Comparison of ENCODE assay signal across 8 mouse cellular contexts in the genomic region with DNA sequence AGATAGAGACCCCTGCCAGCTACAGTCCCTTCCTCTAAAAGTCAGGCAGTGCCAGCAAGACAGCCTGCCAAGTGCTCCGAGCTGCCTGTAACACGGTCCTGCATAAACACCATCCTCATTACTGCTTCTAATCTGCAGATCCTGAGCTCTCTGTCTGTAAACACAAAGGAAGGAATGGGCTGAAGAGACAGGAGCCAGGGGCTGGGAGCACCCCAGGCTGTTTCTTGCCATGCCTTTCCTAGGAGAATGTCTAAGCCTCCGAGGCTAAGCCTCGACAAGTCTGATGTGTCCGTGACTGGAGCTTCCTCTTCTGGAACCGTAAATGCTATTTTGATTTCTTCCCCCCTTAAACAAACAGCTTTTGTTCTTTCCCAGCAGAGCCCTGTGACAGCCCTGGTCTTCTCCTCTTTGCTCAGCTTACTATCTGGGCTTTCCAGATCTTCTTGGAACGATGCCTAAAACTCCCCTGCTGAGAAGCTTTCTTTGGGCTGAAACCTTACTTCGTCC. TPM values are rescaled to one million over a fixed set of nuclear protein-coding genes. Genes with fewer than 3 reads are reported as not detected.
A peak's percentile ranks its signal among the peaks of the same experiment; 100 is the strongest.
DNase-seq lines count a peak whose midpoint lies in the region; ATAC-seq and TF ChIP-seq lines count a peak whose summit lies in the region.
"Had no signal": no experiment of that assay in that cellular context is flagged by ENCODE, and none has a peak within 500 bp of the region (broad histone marks: within the 10 kb centered on the region; RNA-seq: fewer than 3 reads in every experiment).

No protein-coding gene starts in this region.

- WGBS in kidney, postnatal 0 days = 15% methylated on average over 8 of the region's 8 CpGs
- 25% methylated on average over 8 of the region's 8 CpGs for WGBS in kidney, embryonic 14.5 days
- WGBS in embryonic facial prominence, embryonic 15.5 days = 8% methylated on average over 8 of the region's 8 CpGs
- WGBS in midbrain, embryonic 13.5 days = 10% methylated on average over 8 of the region's 8 CpGs

- H3K4me3 ChIP-seq in kidney, postnatal 0 days (replicated peaks; ENCODE audit: low read depth, low read length) = no peak overlapping the region
- H3K4me3 ChIP-seq in kidney, embryonic 14.5 days (ENCODE audit: low read length) = no peak overlapping the region
- H3K4me3 ChIP-seq in embryonic facial prominence, embryonic 15.5 days (replicated peaks) = no peak overlapping the region
- H3K4me3 ChIP-seq in midbrain, embryonic 13.5 days (replicated peaks) = no peak overlapping the region

- no peaks in the 10 kb centered on the region for H3K27me3 ChIP-seq in kidney, postnatal 0 days (ENCODE audit: insufficient read depth, low read length)
- no peaks in the 10 kb centered on the region for H3K27me3 ChIP-seq in kidney, embryonic 14.5 days (ENCODE audit: control insufficient read depth, insufficient read depth, low read length)
- H3K27me3 ChIP-seq in embryonic facial prominence, embryonic 15.5 days = no peaks in the 10 kb centered on the region
- H3K27me3 ChIP-seq in midbrain, embryonic 13.5 days = no peaks in the 10 kb centered on the region

- H3K27ac ChIP-seq in kidney, postnatal 0 days = no peak overlapping the region
- no peak overlapping the region for H3K27ac ChIP-seq in kidney, embryonic 14.5 days (ENCODE audit: low read depth, low read length)
- H3K27ac ChIP-seq in embryonic facial prominence, embryonic 15.5 days (replicated peaks) = peak overlapping the region; percentile 83
- H3K27ac ChIP-seq in midbrain, embryonic 13.5 days = peak overlapping the region; percentile 57

- no peaks in the 10 kb centered on the region for H3K9me3 ChIP-seq in kidney, postnatal 0 days (replicated peaks; ENCODE audit: low read length)
- no peaks in the 10 kb centered on the region for H3K9me3 ChIP-seq in kidney, embryonic 14.5 days (ENCODE audit: control insufficient read depth, low read length)
- no peaks in the 10 kb centered on the region for H3K9me3 ChIP-seq in embryonic facial prominence, embryonic 15.5 days (replicated peaks)
- 0 out of 2 replicates have a peak, but pooled peaks cover 3% of the 10 kb centered on the region for H3K9me3 ChIP-seq in midbrain, embryonic 13.5 days

- H3K36me3 ChIP-seq in kidney, postnatal 0 days (ENCODE audit: insufficient read depth, low read length) = no peaks in the 10 kb centered on the region
- H3K36me3 ChIP-seq in kidney, embryonic 14.5 days (ENCODE audit: control insufficient read depth, insufficient read depth, low read length) = no peaks in the 10 kb centered on the region
- no peaks in the 10 kb centered on the region for H3K36me3 ChIP-seq in embryonic facial prominence, embryonic 15.5 days
- no peaks in the 10 kb centered on the region for H3K36me3 ChIP-seq in midbrain, embryonic 13.5 days

- no peak for TF ChIP-seq CTCF in kidney, postnatal 0 days (IDR thresholded peaks at IDR 0.05; ENCODE audit: low read depth)

- ATAC-seq in kidney, postnatal 0 days (replicated peaks; ENCODE audit: low FRiP score, low read depth) = no peak
- ATAC-seq in kidney, embryonic 14.5 days (ENCODE audit: low FRiP score, low TSS enrichment) = no peak
- ATAC-seq in embryonic facial prominence, embryonic 15.5 days (ENCODE audit: insufficient number of reproducible peaks, low FRiP score, low TSS enrichment, low read depth) = peak; percentile 58
- ATAC-seq in midbrain, embryonic 13.5 days = peak; percentile 70

- 0 out of 2 replicates have a peak, but pooled peaks cover 3% of the 10 kb centered on the region for H3K4me1 ChIP-seq in kidney, postnatal 0 days (replicated peaks; ENCODE audit: insufficient read depth, low read length)
- 0 out of 2 replicates have a peak, but pooled peaks cover 2% of the 10 kb centered on the region for H3K4me1 ChIP-seq in kidney, embryonic 14.5 days (ENCODE audit: control insufficient read depth, insufficient read depth, low read length)
- peaks cover 25% of the 10 kb centered on the region for H3K4me1 ChIP-seq in embryonic facial prominence, embryonic 15.5 days
- peaks cover 31% of the 10 kb centered on the region for H3K4me1 ChIP-seq in midbrain, embryonic 13.5 days (replicated peaks)

- DNase-seq in kidney, postnatal 0 days (ENCODE audit: low spot score) = no peak
- DNase-seq in R1 (ENCODE audit: low read depth, low spot score) = peak; percentile 23
- DNase-seq in urinary bladder, adult 2 months (ENCODE audit: low spot score) = no peak
- no peak for DNase-seq in layer of hippocampus, adult 11-12 months (ENCODE audit: low spot score)
- DNase-seq: kidney, adult 8-10 months had no signal

- no peak overlapping the region for H3K4me2 ChIP-seq in kidney, postnatal 0 days (ENCODE audit: low read length)
- no peak overlapping the region for H3K4me2 ChIP-seq in kidney, embryonic 14.5 days (replicated peaks; ENCODE audit: low read depth, low read length)
- no peak overlapping the region for H3K4me2 ChIP-seq in embryonic facial prominence, embryonic 15.5 days (replicated peaks)
- peak overlapping the region; percentile 13; the same call in 1 of the 2 replicates for H3K4me2 ChIP-seq in midbrain, embryonic 13.5 days (replicated peaks)

- H3K9ac ChIP-seq in kidney, postnatal 0 days (ENCODE audit: low read depth, low read length) = 0 out of 2 replicates have a peak overlapping the region, but pooled peaks have one; percentile 13
- H3K9ac ChIP-seq in kidney, embryonic 14.5 days (ENCODE audit: low read depth, low read length) = no peak overlapping the region
- no peak overlapping the region for H3K9ac ChIP-seq in embryonic facial prominence, embryonic 15.5 days
- H3K9ac ChIP-seq in midbrain, embryonic 13.5 days (replicated peaks) = no peak overlapping the region

RNA-seq across cellular contexts. Expression of gene Ccdc3, which starts 24.7 kb away (rescaled TPM):
- polyA plus RNA-seq in kidney, postnatal 0 days (2015; fragmentation: Nextera tagmentation; extraction: Ambion mirVana) = 12.1 and 12.4 TPM in 2 replicates
- polyA plus RNA-seq in kidney, embryonic 14.5 days (2014; fragmentation: Nextera tagmentation; extraction: Ambion mirVana) = 6.7 and 12.4 TPM in 2 replicates
- 57.3 and 60.1 TPM in 2 replicates for polyA plus RNA-seq in embryonic facial prominence, embryonic 15.5 days (2015; fragmentation: Nextera tagmentation; extraction: Ambion mirVana)
- polyA plus RNA-seq in midbrain, embryonic 13.5 days (2015; fragmentation: Nextera tagmentation; extraction: Ambion mirVana) = 3.1 and 8.6 TPM in 2 replicates
- 33.4 and 51.8 TPM in 2 replicates for polyA plus RNA-seq in urinary bladder, adult 2 months (2012; rRNA removed)

RNA-seq across cellular contexts. Expression of gene Optn, which starts 49.0 kb away (rescaled TPM):
- 23.5 and 23.8 TPM in 2 replicates for polyA plus RNA-seq in kidney, postnatal 0 days (2015; fragmentation: Nextera tagmentation; extraction: Ambion mirVana)
- 4.0 and 7.6 TPM in 2 replicates for polyA plus RNA-seq in kidney, embryonic 14.5 days (2014; fragmentation: Nextera tagmentation; extraction: Ambion mirVana)
- polyA plus RNA-seq in embryonic facial prominence, embryonic 15.5 days (2015; fragmentation: Nextera tagmentation; extraction: Ambion mirVana) = 7.6 and 8.7 TPM in 2 replicates
- polyA plus RNA-seq in midbrain, embryonic 13.5 days (2015; fragmentation: Nextera tagmentation; extraction: Ambion mirVana) = 5.8 and 6.2 TPM in 2 replicates
- 10.0 and 18.1 TPM in 2 replicates for polyA plus RNA-seq in urinary bladder, adult 2 months (2012; rRNA removed)

Comparison
In these comparisons a context has a peak if more than half of its experiments do, and no peak if none do; other contexts are left out.
1. ATAC-seq: peak in embryonic facial prominence, embryonic 15.5 days (single experiment) and midbrain, embryonic 13.5 days (single experiment); none in kidney, postnatal 0 days (single experiment) and kidney, embryonic 14.5 days (single experiment).
2. H3K27ac ChIP-seq: peak in embryonic facial prominence, embryonic 15.5 days (single experiment) and midbrain, embryonic 13.5 days (single experiment); none in kidney, postnatal 0 days (single experiment) and kidney, embryonic 14.5 days (single experiment).